Mouse (Mus musculus): ENCODE measurements at regions not wholly inside any gene's neighbourhood (a gene's known extent, or its start where the extent isn't known, plus 50 kb on each side); places are given as distances from the start of the nearest gene placed in this dataset.

- TF ChIP-seq POLR2A (IDR thresholded peaks at IDR 0.05; ENCODE audit: borderline replicate concordance, low read depth, low read length) (no peak), CTCF (IDR thresholded peaks at IDR 0.05; ENCODE audit: low read depth, low read length) (no peak)
Measured at GRCm38 (mm10) chr14:76644716-76645115, 88.0 kb upstream of the Serp2 start.

All from bone marrow macrophage, adult 2 months (primary cell).